Mouse (Mus musculus) CH12.LX (cell line): ENCODE data around the gene Tchhl1. TPM values are rescaled to one million over a fixed set of nuclear protein-coding genes. Genes with fewer than 3 reads are reported as not detected.

Experiments
- DNase-seq: peaks from one replicate; pipeline ENCODE4 v3.0.0-alpha.2; 2013; ENCODE audit errors: extremely low read depth
- H3K27ac ChIP-seq: 2 replicates; pipeline ENCODE4 v1.5.1; 2012; ENCODE audit warnings: low read depth, mild to moderate bottlenecking, control low read depth, moderate library complexity; ENCODE audit not compliant: insufficient read depth
- H3K27me3 ChIP-seq: replicated peaks from 2 replicates; pipeline ENCODE3; 2012; ENCODE audit warnings: inconsistent platforms
- H3K36me3 ChIP-seq, 2 experiments: replicated peaks in 1 of 2; 2 replicates each; pipeline versions ENCODE3 to v1.6.1; 2012; ENCODE audit warnings: inconsistent platforms in 1 of 2, low read length in 1 of 2, mild to moderate bottlenecking in 1 of 2, mixed read lengths in 1 of 2, moderate library complexity in 1 of 2; ENCODE audit not compliant: control insufficient read depth in 1 of 2, insufficient read depth in 1 of 2
- H3K4me1 ChIP-seq, 2 experiments: 2 replicates each; pipeline ENCODE4 v1.6.1; 2012; ENCODE audit warnings: inconsistent platforms in 1 of 2, moderate library complexity in 1 of 2; ENCODE audit not compliant: insufficient read depth in 2 of 2, control insufficient read depth in 1 of 2
- H3K4me2 ChIP-seq: 2 replicates; pipeline ENCODE4 v1.6.1; 2012; ENCODE audit warnings: low read depth, mild to moderate bottlenecking, control low read depth; ENCODE audit not compliant: poor library complexity, insufficient read depth, severe bottlenecking
- H3K4me3 ChIP-seq, 3 experiments: fragments of 150-350 bp in 1 of 3; sonication (generic) in 1 of 3; replicated peaks in 1 of 3; 2 replicates each; pipeline versions ENCODE3 to v1.5.1; 2011 to 2012; ENCODE audit warnings: low read depth in 2 of 3, low read length in 2 of 3, mild to moderate bottlenecking in 2 of 3, moderate library complexity in 2 of 3, control low read depth in 1 of 3, improper control_type of control experiment in 1 of 3, inconsistent platforms in 1 of 3, mixed read lengths in 1 of 3; ENCODE audit not compliant: poor library complexity in 1 of 3
- H3K79me2 ChIP-seq: replicated peaks from 2 replicates; pipeline ENCODE4 v1.6.1; 2012; ENCODE audit warnings: mild to moderate bottlenecking, moderate library complexity; ENCODE audit not compliant: control insufficient read depth, poor library complexity, insufficient read depth, severe bottlenecking; ENCODE audit errors: extremely low read depth
- H3K9ac ChIP-seq: 2 replicates; pipeline ENCODE4 v1.6.1; 2012; ENCODE audit warnings: low read depth, mild to moderate bottlenecking, control low read depth, moderate library complexity; ENCODE audit not compliant: insufficient read depth
- H3K9me3 ChIP-seq: replicated peaks from 2 replicates; pipeline ENCODE3; 2012; ENCODE audit warnings: low read length, inconsistent platforms, mixed read lengths
- CTCF ChIP-seq, 2 experiments: IDR thresholded peaks in 1 of 2; conservative IDR thresholded peaks in 1 of 2; 2 replicates each; pipeline ENCODE4 v1.5.1; 2011 to 2012; ENCODE audit warnings: low read depth in 2 of 2, low read length in 2 of 2, improper control_type of control experiment in 1 of 2, inconsistent platforms in 1 of 2, mild to moderate bottlenecking in 1 of 2, moderate library complexity in 1 of 2
- MXI1 ChIP-seq: IDR thresholded peaks from 2 replicates; pipeline ENCODE4 v1.6.1; 2011; ENCODE audit warnings: mild to moderate bottlenecking, low read depth, low read length, improper control_type of control experiment
- MYC ChIP-seq: IDR thresholded peaks from 2 replicates; pipeline ENCODE4 v1.6.1; 2011; ENCODE audit warnings: low read depth, mild to moderate bottlenecking, improper control_type of control experiment, low read length
- NELFE ChIP-seq: IDR thresholded peaks from 2 replicates; pipeline ENCODE4 v1.6.1; 2011; ENCODE audit warnings: low read depth, low read length, improper control_type of control experiment
- POLR2A ChIP-seq: IDR thresholded peaks from 2 replicates; pipeline ENCODE4 v1.6.1; 2011; ENCODE audit warnings: low read depth, mild to moderate bottlenecking, improper control_type of control experiment, low read length
- POLR2AphosphoS2 ChIP-seq: IDR thresholded peaks from 2 replicates; pipeline ENCODE4 v1.6.1; 2011; ENCODE audit warnings: low read depth, low read length, improper control_type of control experiment
- TBP ChIP-seq: conservative IDR thresholded peaks from 2 replicates; pipeline ENCODE4 v1.6.1; 2011; ENCODE audit warnings: low read depth, low read length, improper control_type of control experiment
- ZKSCAN1 ChIP-seq: IDR thresholded peaks from 2 replicates; pipeline ENCODE4 v1.6.1; 2012; ENCODE audit warnings: low read depth, inconsistent platforms, low read length, improper control_type of control experiment, borderline replicate concordance
- ZNF384 ChIP-seq: IDR thresholded peaks from 2 replicates; pipeline ENCODE4 v1.6.1; 2012; ENCODE audit warnings: low read depth, low read length, improper control_type of control experiment, inconsistent platforms
- dilution Hi-C: fragments of 300-500 bp; cut with MboI; formaldehyde crosslinking; loops from 2 replicates; pipeline ENCODE4 v1.14.3; 2020; ENCODE audit warnings: low sequenced_read_pairs; ENCODE audit not compliant: extremely low pct_unique_long_range_greater_than_20kb, extremely low pct_ligation_motif_present
- in situ Hi-C: fragments of 300-500 bp; cut with MboI; formaldehyde crosslinking; loops from 3 replicates; pipeline ENCODE4 v1.14.3; 2019; ENCODE audit warnings: low sequenced_read_pairs, low pct_ligation_motif_present, low pct_unique_long_range_greater_than_20kb, mixed read lengths
- polyA plus RNA-seq: library from polyadenylated mRNA; unstranded; fragments of >175 nt; gene quantifications from 2 replicates; pipeline ENCODE4 v1.2.1, GENCODE M21; 2012; ENCODE audit warnings: low read depth; ENCODE audit not compliant: insufficient read length
- total RNA-seq, 2 experiments: library from RNA; depleted of rRNA; stranded (reverse); fragments of 300-350 nt in 1 of 2; fragments of >200 nt in 1 of 2; gene quantifications; 2 replicates each; pipeline ENCODE4 v1.2.3; 2012 to 2014

Gene Tchhl1
- total RNA-seq (2012; rRNA removed), result not detected in 2 replicates
- total RNA-seq (2014; rRNA removed), result not detected in 2 replicates
- not detected in 2 replicates for polyA plus RNA-seq

- dilution Hi-C loops, result no loop called here
- no peaks in the 10 kb centered on the region for H3K27me3 ChIP-seq
- in situ Hi-C loops, result no loop called here
Observed at GRCm38 (mm10) chr3:93468561-93468960, at the start of gene Tchhl1. TSS of gene Tchhl1 (plus strand) at chr3:93468754.

GRCm38 (mm10) chr3:93431673-93432072 is 36.9 kb upstream of the Tchhl1 start:
- Histone ChIP-seq H3K9ac (no peak overlapping the region), H3K4me1 (no peaks in the 10 kb centered on the region), H3K79me2 (no peaks in the 10 kb centered on the region), H3K27me3 (no peaks in the 10 kb centered on the region), H3K9me3 (no peaks in the 10 kb centered on the region), H3K36me3 (no peaks in the 10 kb centered on the region), H3K27ac (no peak overlapping the region), H3K4me2 (no peak overlapping the region)
- in situ Hi-C loops (no loop called here), dilution Hi-C loops (no loop called here)
- no peak for DNase-seq
- TF ChIP-seq MYC, result no peak
- no peak for TF ChIP-seq ZNF384
- TF ChIP-seq, all 38 proteins: peak for 0
- no peak overlapping the region for H3K4me3 ChIP-seq

More at GRCm38 (mm10) chr3:93468561-93468960, at the start of gene Tchhl1:
- Histone ChIP-seq H3K36me3 (no peaks in the 10 kb centered on the region), H3K4me3 (no peak within 1 kb of the TSS), H3K4me1 (no peaks in the 10 kb centered on the region), H3K27ac (no peak within 1 kb of the TSS), H3K9ac (no peak within 1 kb of the TSS), H3K79me2 (no peaks in the 10 kb centered on the region), H3K4me2 (peak within 1 kb of the TSS; percentile 78), H3K9me3 (no peaks in the 10 kb centered on the region)
- TF ChIP-seq POLR2AphosphoS2, result no peak
- TF ChIP-seq TBP, result no peak
- DNase-seq, result no peak

GRCm38 (mm10) chr3:93442030-93442429 is 26.5 kb upstream of the Tchhl1 start, which contains the start of gene Tchh:
TSS of gene Tchh (plus strand) at chr3:93442330.
- DNase-seq, result no peak
- no peaks in the 10 kb centered on the region for H3K27me3 ChIP-seq
- in situ Hi-C loops, result no loop called here
- H3K27ac ChIP-seq, result no peak within 1 kb of the TSS
- H3K79me2 ChIP-seq, result no peaks in the 10 kb centered on the region
- dilution Hi-C loops, result no loop called here
- no peaks in the 10 kb centered on the region for H3K36me3 ChIP-seq
- no peak within 1 kb of the TSS for H3K4me3 ChIP-seq
- H3K9me3 ChIP-seq, result peaks cover 27% of the 10 kb centered on the region
- no peaks in the 10 kb centered on the region for H3K4me1 ChIP-seq
- no peak for TF ChIP-seq MXI1
- no peak for TF ChIP-seq POLR2A
- no peak for TF ChIP-seq NELFE
- TF ChIP-seq ZKSCAN1, result no peak
- TF ChIP-seq CTCF (conservative IDR thresholded peaks at IDR 0.05 in 1 of 2, IDR thresholded peaks at IDR 0.05 in 1 of 2; ENCODE audit: low read depth in 2 of 2, low read length in 2 of 2), result no peak
- H3K9ac ChIP-seq, result no peak within 1 kb of the TSS
- no peak within 1 kb of the TSS for H3K4me2 ChIP-seq
